Mouse (Mus musculus) CH12.LX (cell line): Measurements from ENCODE around the gene Gm9958. TPM values are rescaled to one million over a fixed set of nuclear protein-coding genes. Genes with fewer than 3 reads are reported as not detected.

ENCODE experiments used
- DNase-seq: peaks from one replicate; pipeline ENCODE4 v3.0.0-alpha.2; 2013; ENCODE audit errors: extremely low read depth
- H3K27ac ChIP-seq: 2 replicates; pipeline ENCODE4 v1.5.1; 2012; ENCODE audit warnings: low read depth, mild to moderate bottlenecking, control low read depth, moderate library complexity; ENCODE audit not compliant: insufficient read depth
- H3K27me3 ChIP-seq: replicated peaks from 2 replicates; pipeline ENCODE3; 2012; ENCODE audit warnings: inconsistent platforms
- H3K36me3 ChIP-seq, 2 experiments: replicated peaks in 1 of 2; 2 replicates each; pipeline versions ENCODE3 to v1.6.1; 2012; ENCODE audit warnings: inconsistent platforms in 1 of 2, low read length in 1 of 2, mild to moderate bottlenecking in 1 of 2, mixed read lengths in 1 of 2, moderate library complexity in 1 of 2; ENCODE audit not compliant: control insufficient read depth in 1 of 2, insufficient read depth in 1 of 2
- H3K4me1 ChIP-seq, 2 experiments: 2 replicates each; pipeline ENCODE4 v1.6.1; 2012; ENCODE audit warnings: inconsistent platforms in 1 of 2, moderate library complexity in 1 of 2; ENCODE audit not compliant: insufficient read depth in 2 of 2, control insufficient read depth in 1 of 2
- H3K4me2 ChIP-seq: 2 replicates; pipeline ENCODE4 v1.6.1; 2012; ENCODE audit warnings: low read depth, mild to moderate bottlenecking, control low read depth; ENCODE audit not compliant: poor library complexity, insufficient read depth, severe bottlenecking
- H3K4me3 ChIP-seq, 3 experiments: fragments of 150-350 bp in 1 of 3; sonication (generic) in 1 of 3; replicated peaks in 1 of 3; 2 replicates each; pipeline versions ENCODE3 to v1.5.1; 2011 to 2012; ENCODE audit warnings: low read depth in 2 of 3, low read length in 2 of 3, mild to moderate bottlenecking in 2 of 3, moderate library complexity in 2 of 3, control low read depth in 1 of 3, improper control_type of control experiment in 1 of 3, inconsistent platforms in 1 of 3, mixed read lengths in 1 of 3; ENCODE audit not compliant: poor library complexity in 1 of 3
- H3K79me2 ChIP-seq: replicated peaks from 2 replicates; pipeline ENCODE4 v1.6.1; 2012; ENCODE audit warnings: mild to moderate bottlenecking, moderate library complexity; ENCODE audit not compliant: control insufficient read depth, poor library complexity, insufficient read depth, severe bottlenecking; ENCODE audit errors: extremely low read depth
- H3K9ac ChIP-seq: 2 replicates; pipeline ENCODE4 v1.6.1; 2012; ENCODE audit warnings: low read depth, mild to moderate bottlenecking, control low read depth, moderate library complexity; ENCODE audit not compliant: insufficient read depth
- H3K9me3 ChIP-seq: replicated peaks from 2 replicates; pipeline ENCODE3; 2012; ENCODE audit warnings: low read length, inconsistent platforms, mixed read lengths
- BHLHE40 ChIP-seq: IDR thresholded peaks from 2 replicates; pipeline ENCODE4 v1.6.1; 2011; ENCODE audit warnings: mild to moderate bottlenecking, low read depth, low read length, improper control_type of control experiment
- CHD1 ChIP-seq: IDR thresholded peaks from 2 replicates; pipeline ENCODE4 v1.6.1; 2012; ENCODE audit warnings: low read depth, low read length, improper control_type of control experiment, inconsistent platforms
- CHD2 ChIP-seq: IDR thresholded peaks from 2 replicates; pipeline ENCODE4 v1.6.1; 2011; ENCODE audit warnings: low read length, improper control_type of control experiment
- CTCF ChIP-seq, 2 experiments: IDR thresholded peaks in 1 of 2; conservative IDR thresholded peaks in 1 of 2; 2 replicates each; pipeline ENCODE4 v1.5.1; 2011 to 2012; ENCODE audit warnings: low read depth in 2 of 2, low read length in 2 of 2, improper control_type of control experiment in 1 of 2, inconsistent platforms in 1 of 2, mild to moderate bottlenecking in 1 of 2, moderate library complexity in 1 of 2
- ELF1 ChIP-seq: IDR thresholded peaks from 2 replicates; pipeline ENCODE4 v1.6.1; 2014; ENCODE audit warnings: low read depth, mild to moderate bottlenecking, inconsistent platforms, low read length, improper control_type of control experiment
- GABPA ChIP-seq: IDR thresholded peaks from 2 replicates; pipeline ENCODE4 v1.6.1; 2012; ENCODE audit warnings: low read depth, low read length, improper control_type of control experiment, inconsistent platforms; ENCODE audit not compliant: insufficient replicate concordance
- HCFC1 ChIP-seq: IDR thresholded peaks from 2 replicates; pipeline ENCODE4 v1.6.1; 2012; ENCODE audit warnings: low read depth, mild to moderate bottlenecking, inconsistent platforms, low read length, improper control_type of control experiment
- IRF4 ChIP-seq: IDR thresholded peaks from 2 replicates; pipeline ENCODE4 v1.6.1; 2014; ENCODE audit warnings: low read depth, mild to moderate bottlenecking, inconsistent platforms, low read length, improper control_type of control experiment
- JUN ChIP-seq: IDR thresholded peaks from 2 replicates; pipeline ENCODE4 v1.6.1; 2011; ENCODE audit warnings: low read depth, mild to moderate bottlenecking, low read length, improper control_type of control experiment, moderate library complexity; ENCODE audit not compliant: insufficient read depth
- JUND ChIP-seq: conservative IDR thresholded peaks from 2 replicates; pipeline ENCODE4 v1.6.1; 2011; ENCODE audit warnings: low read depth, low read length, improper control_type of control experiment
- MAFK ChIP-seq: IDR thresholded peaks from 2 replicates; pipeline ENCODE4 v1.6.1; 2011; ENCODE audit warnings: low read length, improper control_type of control experiment; ENCODE audit not compliant: insufficient replicate concordance
- MAX ChIP-seq: IDR thresholded peaks from 2 replicates; pipeline ENCODE4 v1.6.1; 2011; ENCODE audit warnings: low read length, improper control_type of control experiment
- MAZ ChIP-seq: IDR thresholded peaks from 2 replicates; pipeline ENCODE4 v1.6.1; 2012; ENCODE audit warnings: low read depth, mild to moderate bottlenecking, inconsistent platforms, low read length, improper control_type of control experiment, moderate library complexity
- MEF2A ChIP-seq: IDR thresholded peaks from 2 replicates; pipeline ENCODE4 v1.6.1; 2014; ENCODE audit warnings: low read depth, mild to moderate bottlenecking, inconsistent platforms, low read length, improper control_type of control experiment, borderline replicate concordance
- MXI1 ChIP-seq: IDR thresholded peaks from 2 replicates; pipeline ENCODE4 v1.6.1; 2011; ENCODE audit warnings: mild to moderate bottlenecking, low read depth, low read length, improper control_type of control experiment
- NELFE ChIP-seq: IDR thresholded peaks from 2 replicates; pipeline ENCODE4 v1.6.1; 2011; ENCODE audit warnings: low read depth, low read length, improper control_type of control experiment
- NRF1 ChIP-seq: IDR thresholded peaks from 2 replicates; pipeline ENCODE4 v1.6.1; 2014; ENCODE audit warnings: low read depth, mild to moderate bottlenecking, inconsistent platforms, low read length, improper control_type of control experiment, moderate library complexity
- POLR2A ChIP-seq: IDR thresholded peaks from 2 replicates; pipeline ENCODE4 v1.6.1; 2011; ENCODE audit warnings: low read depth, mild to moderate bottlenecking, improper control_type of control experiment, low read length
- POLR2AphosphoS2 ChIP-seq: IDR thresholded peaks from 2 replicates; pipeline ENCODE4 v1.6.1; 2011; ENCODE audit warnings: low read depth, low read length, improper control_type of control experiment
- SMC3 ChIP-seq: IDR thresholded peaks from 2 replicates; pipeline ENCODE4 v1.6.1; 2011; ENCODE audit warnings: low read depth, low read length, improper control_type of control experiment
- TBP ChIP-seq: conservative IDR thresholded peaks from 2 replicates; pipeline ENCODE4 v1.6.1; 2011; ENCODE audit warnings: low read depth, low read length, improper control_type of control experiment
- TCF12 ChIP-seq: IDR thresholded peaks from 2 replicates; pipeline ENCODE4 v1.6.1; 2014; ENCODE audit warnings: low read depth, mild to moderate bottlenecking, inconsistent platforms, low read length, improper control_type of control experiment
- UBTF ChIP-seq: IDR thresholded peaks from 2 replicates; pipeline ENCODE4 v1.6.1; 2012; ENCODE audit warnings: low read depth, mild to moderate bottlenecking, inconsistent platforms, low read length, improper control_type of control experiment, moderate library complexity
- USF2 ChIP-seq: conservative IDR thresholded peaks from 2 replicates; pipeline ENCODE4 v1.6.1; 2011; ENCODE audit warnings: low read depth, low read length, improper control_type of control experiment
- ZC3H11A ChIP-seq: IDR thresholded peaks from 2 replicates; pipeline ENCODE4 v1.6.1; 2012; ENCODE audit warnings: low read depth, mild to moderate bottlenecking, inconsistent platforms, low read length, improper control_type of control experiment
- ZKSCAN1 ChIP-seq: IDR thresholded peaks from 2 replicates; pipeline ENCODE4 v1.6.1; 2012; ENCODE audit warnings: low read depth, inconsistent platforms, low read length, improper control_type of control experiment, borderline replicate concordance
- ZMIZ1 ChIP-seq: IDR thresholded peaks from 2 replicates; pipeline ENCODE4 v1.6.1; 2012; ENCODE audit warnings: low read depth, mild to moderate bottlenecking, inconsistent platforms, low read length, improper control_type of control experiment
- ZNF384 ChIP-seq: IDR thresholded peaks from 2 replicates; pipeline ENCODE4 v1.6.1; 2012; ENCODE audit warnings: low read depth, low read length, improper control_type of control experiment, inconsistent platforms
- dilution Hi-C: fragments of 300-500 bp; cut with MboI; formaldehyde crosslinking; loops from 2 replicates; pipeline ENCODE4 v1.14.3; 2020; ENCODE audit warnings: low sequenced_read_pairs; ENCODE audit not compliant: extremely low pct_unique_long_range_greater_than_20kb, extremely low pct_ligation_motif_present
- in situ Hi-C: fragments of 300-500 bp; cut with MboI; formaldehyde crosslinking; loops from 3 replicates; pipeline ENCODE4 v1.14.3; 2019; ENCODE audit warnings: low sequenced_read_pairs, low pct_ligation_motif_present, low pct_unique_long_range_greater_than_20kb, mixed read lengths
- polyA plus RNA-seq: library from polyadenylated mRNA; unstranded; fragments of >175 nt; gene quantifications from 2 replicates; pipeline ENCODE4 v1.2.1, GENCODE M21; 2012; ENCODE audit warnings: low read depth; ENCODE audit not compliant: insufficient read length
- total RNA-seq, 2 experiments: library from RNA; depleted of rRNA; stranded (reverse); fragments of 300-350 nt in 1 of 2; fragments of >200 nt in 1 of 2; gene quantifications; 2 replicates each; pipeline ENCODE4 v1.2.3; 2012 to 2014

Gm9958 gene
- total and polyA plus RNA-seq, 3 experiments: 1.2 to 1.3 (median 1.3) TPM

- H3K9me3 ChIP-seq: peaks cover 5% of the 10 kb centered on the region
- no peaks in the 10 kb centered on the region for H3K36me3 ChIP-seq
- no peaks in the 10 kb centered on the region for H3K79me2 ChIP-seq
- H3K4me3 ChIP-seq: no peak overlapping the region
- H3K4me1 ChIP-seq: no peaks in the 10 kb centered on the region
- H3K9ac ChIP-seq: no peak overlapping the region
- no peak for DNase-seq
- dilution Hi-C loops (no loop called here), in situ Hi-C loops (no loop called here)
- no peak overlapping the region for H3K27ac ChIP-seq
- no peak overlapping the region for H3K4me2 ChIP-seq
- TF ChIP-seq SMC3 (no peak), CHD2 (no peak), CTCF (conservative IDR thresholded peaks at IDR 0.05 in 1 of 2, IDR thresholded peaks at IDR 0.05 in 1 of 2; ENCODE audit: low read depth in 2 of 2, low read length in 2 of 2) (no peak), NELFE (no peak)
- no peaks in the 10 kb centered on the region for H3K27me3 ChIP-seq
Measured at GRCm38 (mm10) chr5:90373708-90374107, 6.7 kb downstream of the Gm9958 start.

DNA sequence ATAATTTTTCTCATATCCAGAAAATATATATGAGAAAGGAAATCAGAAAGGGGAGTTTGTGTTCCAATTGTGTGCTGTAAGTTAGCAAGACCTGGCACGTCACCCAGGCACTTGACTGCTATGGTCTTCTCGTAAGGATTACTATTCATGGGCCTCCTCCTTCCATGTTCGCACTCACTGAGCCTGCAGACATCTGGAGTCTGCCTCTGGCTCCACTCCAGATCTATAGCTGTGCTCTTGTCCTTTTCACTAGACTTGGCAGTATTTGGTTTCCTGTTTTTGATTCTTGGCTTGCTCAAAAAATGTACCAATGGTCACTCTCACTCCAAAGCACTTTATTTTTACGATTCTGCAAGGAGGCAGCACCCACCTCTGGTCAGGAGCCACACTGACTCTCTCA is 14.5 kb downstream of the Gm9958 start:
- H3K36me3 ChIP-seq: no peaks in the 10 kb centered on the region
- no peak for DNase-seq
- dilution Hi-C loops: no loop called here
- H3K79me2 ChIP-seq: no peaks in the 10 kb centered on the region
- no peak overlapping the region for H3K4me2 ChIP-seq
- H3K9ac ChIP-seq: no peak overlapping the region
- no peak overlapping the region for H3K4me3 ChIP-seq
- no peak overlapping the region for H3K27ac ChIP-seq
- TF ChIP-seq USF2 (no peak), TCF12 (no peak), BHLHE40 (no peak), ZNF384 (no peak), MAFK (no peak), NRF1 (no peak), TBP (no peak), UBTF (no peak), JUN (no peak), NELFE (no peak)
- no peaks in the 10 kb centered on the region for H3K27me3 ChIP-seq
- peaks cover 5 to 14% of the 10 kb centered on the region in 2 experiments for H3K4me1 ChIP-seq
- no peaks in the 10 kb centered on the region for H3K9me3 ChIP-seq
- in situ Hi-C loops: no loop called here

GRCm38 (mm10) chr5:90383080-90383479 is 16.1 kb downstream of the Gm9958 start:
- Histone ChIP-seq H3K9ac (peak overlapping the region; percentile 58), H3K27me3 (no peaks in the 10 kb centered on the region), H3K36me3 (no peaks in the 10 kb centered on the region), H3K27ac (no peak overlapping the region), H3K4me3 (peak overlapping the region in 1 of 3 experiments; percentile 26), H3K79me2 (no peaks in the 10 kb centered on the region), H3K4me1 (peaks cover 10 to 14% of the 10 kb centered on the region in 2 experiments), H3K9me3 (no peaks in the 10 kb centered on the region), H3K4me2 (no peak overlapping the region)
- in situ Hi-C loops (no loop called here), dilution Hi-C loops (no loop called here)
- peak; percentile 79 for DNase-seq
- peak; percentile 18; the same call in 1 of the 2 replicates for TF ChIP-seq HCFC1
- TF ChIP-seq POLR2A: peak; percentile 44; the same call in 1 of the 2 replicates
- no peak for TF ChIP-seq CHD2
- no peak for TF ChIP-seq ZC3H11A
- TF ChIP-seq MXI1: no peak
- 0 out of 2 replicates have a peak, but pooled peaks have one; percentile 6 for TF ChIP-seq ELF1
- no peak for TF ChIP-seq ZKSCAN1
- TF ChIP-seq IRF4: peak; percentile 56; the same call in 1 of the 2 replicates
- no peak for TF ChIP-seq POLR2AphosphoS2
- no peak for TF ChIP-seq MAX
- TF ChIP-seq MAZ: no peak
- TF ChIP-seq GABPA: no peak
- TF ChIP-seq ZMIZ1: no peak
- peak; percentile 55; the same call in 1 of the 2 replicates for TF ChIP-seq MEF2A
- TF ChIP-seq NRF1: no peak
- peak; percentile 99 for TF ChIP-seq CHD1
- TF ChIP-seq JUND: no peak
